Mouse (Mus musculus) limb, embryonic 15.5 days (tissue): ENCODE data around the gene Zp2. TPM values are rescaled to one million over a fixed set of nuclear protein-coding genes. Genes with fewer than 3 reads are reported as not detected.

Experiments
- ATAC-seq: fragments of 200-750 bp; cut with Nextera tagmentation; 2 replicates; pipeline ENCODE4 v1.8.0; 2017; ENCODE audit warnings: low read depth, moderate TSS enrichment; ENCODE audit not compliant: insufficient number of reproducible peaks, low FRiP score, low TSS enrichment
- H3K27ac ChIP-seq: fragments of 300-500 bp; sonication (generic); 2 replicates; pipeline ENCODE4 v1.5.1; 2015; ENCODE audit warnings: moderate library complexity, mild to moderate bottlenecking, inconsistent platforms
- H3K27me3 ChIP-seq: fragments of 300-500 bp; sonication (generic); 2 replicates; pipeline ENCODE4 v1.6.1; 2015; ENCODE audit warnings: inconsistent platforms
- H3K36me3 ChIP-seq: fragments of 300-500 bp; sonication (generic); 2 replicates; pipeline ENCODE4 v1.6.1; 2015; ENCODE audit warnings: inconsistent platforms
- H3K4me1 ChIP-seq: fragments of 300-500 bp; sonication (generic); 2 replicates; pipeline ENCODE4 v1.6.1; 2015; ENCODE audit warnings: inconsistent platforms
- H3K4me2 ChIP-seq: fragments of 300-500 bp; sonication (generic); 2 replicates; pipeline ENCODE4 v1.6.1; 2015; ENCODE audit warnings: mild to moderate bottlenecking, inconsistent platforms
- H3K4me3 ChIP-seq: fragments of 300-500 bp; sonication (generic); 2 replicates; pipeline ENCODE4 v1.5.1; 2015; ENCODE audit warnings: mild to moderate bottlenecking, inconsistent platforms
- H3K9ac ChIP-seq: fragments of 300-500 bp; sonication (generic); 2 replicates; pipeline ENCODE4 v1.6.1; 2015; ENCODE audit warnings: inconsistent platforms
- H3K9me3 ChIP-seq: fragments of 300-500 bp; sonication (generic); 2 replicates; pipeline ENCODE4 v1.6.1; 2016; ENCODE audit warnings: inconsistent platforms
- WGBS: fragments of 180-500 bp; shearing (Covaris S2); methylation state at CpG from one replicate; pipeline ENCODE4 v1.1.7; 2015; 5-methylcytosine and 5-hydroxymethylcytosine counted together
- polyA plus RNA-seq: library from polyadenylated mRNA; unstranded; fragments of >200 nt; fragmentation: Nextera tagmentation; extraction: Ambion mirVana; gene quantifications from 2 replicates; pipeline ENCODE4 v1.2.1, GENCODE M21; 2015

The Zp2 gene
- polyA plus RNA-seq, 1 experiment from 2014 or later, result 0.51 TPM

- Histone ChIP-seq H3K4me2 (no peak overlapping the region), H3K27me3 (no peaks in the 10 kb centered on the region), H3K9ac (no peak overlapping the region), H3K4me1 (peaks cover 9% of the 10 kb centered on the region), H3K27ac (no peak overlapping the region), H3K4me3 (no peak overlapping the region), H3K9me3 (no peaks in the 10 kb centered on the region), H3K36me3 (no peaks in the 10 kb centered on the region)
- peak; percentile 65 for ATAC-seq
- WGBS, result 24% methylated on average over 4 of the region's 4 CpGs
Measured at GRCm38 (mm10) chr7:120127686-120128059, 17.4 kb downstream of the Zp2 start.

DNA sequence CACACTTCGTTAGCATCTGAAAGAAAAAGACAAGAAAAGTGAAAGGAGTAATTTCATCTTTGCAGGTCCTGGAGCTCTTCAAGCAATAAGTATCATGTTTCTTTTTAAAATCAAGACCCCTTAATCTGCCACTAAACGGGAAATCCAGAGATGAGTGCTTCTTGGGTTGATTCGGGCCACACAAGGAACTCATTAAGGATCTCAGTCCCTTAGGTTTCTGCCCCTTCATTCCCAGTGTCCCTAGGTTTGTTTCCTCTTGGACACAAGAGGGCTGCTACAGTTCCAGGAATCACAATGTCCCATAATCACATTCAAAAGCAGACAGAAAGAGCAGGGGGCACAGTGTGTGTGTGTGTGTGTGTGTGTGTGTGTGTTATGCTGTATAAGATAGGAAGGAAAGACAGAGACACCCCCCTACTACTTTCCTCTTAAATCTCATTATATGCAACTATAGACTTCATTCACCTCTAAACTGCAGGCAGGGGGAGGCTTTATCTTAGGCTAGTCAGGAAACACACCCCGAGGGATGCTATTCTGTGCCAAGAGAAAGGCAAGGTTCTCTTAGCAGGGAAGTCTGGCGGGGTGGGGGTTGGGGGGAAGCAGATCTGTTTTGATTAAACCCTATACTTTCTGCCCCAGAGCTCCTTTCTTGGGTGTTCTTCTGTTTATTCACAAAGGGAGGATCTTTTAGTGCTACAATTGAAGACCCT, 18.0 kb downstream of the Zp2 start:
- 13% methylated on average over 5 of the region's 5 CpGs for WGBS
- peak overlapping the region; percentile 13; the same call in 1 of the 2 replicates for H3K27ac ChIP-seq
- H3K4me3 ChIP-seq, result no peak overlapping the region
- no peaks in the 10 kb centered on the region for H3K9me3 ChIP-seq
- no peak overlapping the region for H3K9ac ChIP-seq
- ATAC-seq, result peak; percentile 40; the same call in 1 of the 2 replicates
- H3K27me3 ChIP-seq, result no peaks in the 10 kb centered on the region
- peaks cover 9% of the 10 kb centered on the region for H3K4me1 ChIP-seq
- no peak overlapping the region for H3K4me2 ChIP-seq
- H3K36me3 ChIP-seq, result no peaks in the 10 kb centered on the region

- Histone ChIP-seq H3K9ac (no peak overlapping the region), H3K4me3 (no peak overlapping the region), H3K36me3 (peaks cover 5% of the 10 kb centered on the region; the same call in 1 of the 2 replicates), H3K4me2 (no peak overlapping the region), H3K9me3 (no peaks in the 10 kb centered on the region), H3K27me3 (no peaks in the 10 kb centered on the region), H3K4me1 (peaks cover 9% of the 10 kb centered on the region), H3K27ac (peak overlapping the region; percentile 27; the same call in 1 of the 2 replicates)
- 0% methylated on average over 3 of the region's 3 CpGs for WGBS
- ATAC-seq, result no peak
Measured at GRCm38 (mm10) chr7:120124844-120125243, 20.2 kb downstream of the Zp2 start.

- H3K27me3 ChIP-seq, result no peaks in the 10 kb centered on the region
- H3K4me3 ChIP-seq, result no peak overlapping the region
- H3K9ac ChIP-seq, result no peak overlapping the region
- no peak for ATAC-seq
- 86% methylated on average over 4 of the region's 4 CpGs for WGBS
- no peak overlapping the region for H3K27ac ChIP-seq
- peaks cover 9% of the 10 kb centered on the region for H3K4me1 ChIP-seq
- H3K9me3 ChIP-seq, result no peaks in the 10 kb centered on the region
- H3K4me2 ChIP-seq, result no peak overlapping the region
- H3K36me3 ChIP-seq, result peaks cover 8% of the 10 kb centered on the region; the same call in 1 of the 2 replicates
Measured at GRCm38 (mm10) chr7:120123776-120124175, 21.3 kb downstream of the Zp2 start.

DNA sequence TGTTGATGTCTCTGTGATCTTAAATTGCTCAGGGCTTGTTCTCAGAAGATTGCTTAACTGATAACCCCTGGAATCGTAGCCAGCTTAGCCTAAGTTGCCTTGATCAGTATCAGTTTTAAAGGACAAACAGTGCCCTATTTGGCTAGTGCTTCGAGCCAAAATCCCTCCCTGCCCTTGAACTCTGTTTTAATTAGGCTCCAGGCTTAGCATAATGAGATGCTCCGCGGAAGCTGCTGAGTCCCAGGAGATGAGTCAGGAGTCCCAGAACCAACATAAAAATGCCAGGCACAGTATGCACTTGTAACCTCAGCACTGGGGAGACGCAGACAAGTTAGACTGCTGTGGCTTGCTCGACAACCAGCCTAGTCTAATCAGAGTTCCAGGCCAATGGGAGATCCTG, 27.6 kb downstream of the Zp2 start:
- no peak for ATAC-seq
- Histone ChIP-seq H3K4me2 (no peak overlapping the region), H3K9me3 (no peaks in the 10 kb centered on the region), H3K4me1 (peaks cover 6% of the 10 kb centered on the region; the same call in 1 of the 2 replicates), H3K4me3 (no peak overlapping the region), H3K27ac (no peak overlapping the region), H3K27me3 (no peaks in the 10 kb centered on the region), H3K9ac (no peak overlapping the region), H3K36me3 (peaks cover 10% of the 10 kb centered on the region; the same call in 1 of the 2 replicates)
- 30% methylated on average over 6 of the region's 6 CpGs for WGBS

- WGBS, result 64% methylated on average over 5 of the region's 5 CpGs
- H3K4me2 ChIP-seq, result no peak overlapping the region
- H3K9me3 ChIP-seq, result no peaks in the 10 kb centered on the region
- H3K4me3 ChIP-seq, result no peak overlapping the region
- H3K36me3 ChIP-seq, result peaks cover 10% of the 10 kb centered on the region; the same call in 1 of the 2 replicates
- H3K27ac ChIP-seq, result no peak overlapping the region
- H3K9ac ChIP-seq, result no peak overlapping the region
- peaks cover 6% of the 10 kb centered on the region; the same call in 1 of the 2 replicates for H3K4me1 ChIP-seq
- no peaks in the 10 kb centered on the region for H3K27me3 ChIP-seq
- no peak for ATAC-seq
Measured at GRCm38 (mm10) chr7:120116976-120117375, 28.1 kb downstream of the Zp2 start.

DNA sequence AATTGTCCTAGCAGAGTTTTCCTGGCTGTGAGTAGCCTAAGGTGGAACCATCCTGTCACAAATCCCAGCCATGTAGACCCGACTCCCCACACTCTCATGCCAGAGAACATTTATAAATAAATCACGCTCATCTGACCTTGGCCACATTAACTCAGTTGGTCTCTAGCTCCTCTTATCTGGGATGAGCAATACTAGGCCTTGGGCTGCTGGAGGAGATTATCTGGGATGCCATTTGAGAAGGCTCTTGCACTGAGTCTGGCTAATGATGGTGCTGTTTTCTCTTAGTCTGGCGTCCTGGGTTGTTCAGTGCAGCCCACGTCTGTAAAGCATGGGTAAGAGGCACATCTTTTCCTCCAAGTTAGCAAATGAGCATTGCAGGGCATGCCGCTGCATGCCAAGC, 35.4 kb downstream of the Zp2 start:
- WGBS, result 74% methylated on average over 5 of the region's 5 CpGs
- H3K9ac ChIP-seq, result no peak overlapping the region
- H3K9me3 ChIP-seq, result no peaks in the 10 kb centered on the region
- H3K27ac ChIP-seq, result no peak overlapping the region
- peaks cover 7% of the 10 kb centered on the region; the same call in 1 of the 2 replicates for H3K36me3 ChIP-seq
- H3K27me3 ChIP-seq, result no peaks in the 10 kb centered on the region
- H3K4me2 ChIP-seq, result no peak overlapping the region
- no peak overlapping the region for H3K4me3 ChIP-seq
- no peak for ATAC-seq
- H3K4me1 ChIP-seq, result no peaks in the 10 kb centered on the region

DNA sequence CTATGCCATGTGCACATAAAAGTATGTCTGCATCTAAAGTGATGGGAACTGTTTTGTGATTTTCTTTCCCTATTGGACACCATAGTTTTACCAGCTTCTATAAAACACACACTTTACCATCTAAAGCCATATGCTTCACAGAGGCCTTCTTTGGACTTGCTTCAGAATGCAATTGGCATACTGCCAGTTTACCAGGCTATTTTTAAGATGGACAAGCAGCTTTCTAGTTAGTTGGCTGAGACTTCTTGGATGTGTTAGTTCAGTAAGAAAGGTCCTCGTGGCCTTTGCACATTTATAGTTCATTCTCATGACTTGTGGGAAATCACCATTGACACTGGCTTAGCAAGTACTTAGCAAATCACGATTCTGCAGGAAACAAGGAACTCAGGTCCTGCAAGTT, 38.7 kb downstream of the Zp2 start:
- 39% methylated on average over 2 of the region's 2 CpGs for WGBS
- H3K4me2 ChIP-seq, result no peak overlapping the region
- no peak overlapping the region for H3K4me3 ChIP-seq
- H3K27ac ChIP-seq, result no peak overlapping the region
- no peak for ATAC-seq
- no peaks in the 10 kb centered on the region for H3K27me3 ChIP-seq
- H3K36me3 ChIP-seq, result peaks cover 7% of the 10 kb centered on the region; the same call in 1 of the 2 replicates
- no peaks in the 10 kb centered on the region for H3K9me3 ChIP-seq
- peaks cover 13% of the 10 kb centered on the region for H3K4me1 ChIP-seq
- H3K9ac ChIP-seq, result no peak overlapping the region

- H3K36me3 ChIP-seq, result peaks cover 7% of the 10 kb centered on the region; the same call in 1 of the 2 replicates
- no peak overlapping the region for H3K4me2 ChIP-seq
- H3K9me3 ChIP-seq, result no peaks in the 10 kb centered on the region
- H3K27me3 ChIP-seq, result no peaks in the 10 kb centered on the region
- WGBS, result 73% methylated on average over 3 of the region's 3 CpGs
- no peak overlapping the region for H3K9ac ChIP-seq
- H3K4me3 ChIP-seq, result no peak overlapping the region
- no peak for ATAC-seq
- no peak overlapping the region for H3K27ac ChIP-seq
- H3K4me1 ChIP-seq, result peaks cover 13% of the 10 kb centered on the region
Measured at GRCm38 (mm10) chr7:120104975-120105374, 40.1 kb downstream of the Zp2 start.

DNA sequence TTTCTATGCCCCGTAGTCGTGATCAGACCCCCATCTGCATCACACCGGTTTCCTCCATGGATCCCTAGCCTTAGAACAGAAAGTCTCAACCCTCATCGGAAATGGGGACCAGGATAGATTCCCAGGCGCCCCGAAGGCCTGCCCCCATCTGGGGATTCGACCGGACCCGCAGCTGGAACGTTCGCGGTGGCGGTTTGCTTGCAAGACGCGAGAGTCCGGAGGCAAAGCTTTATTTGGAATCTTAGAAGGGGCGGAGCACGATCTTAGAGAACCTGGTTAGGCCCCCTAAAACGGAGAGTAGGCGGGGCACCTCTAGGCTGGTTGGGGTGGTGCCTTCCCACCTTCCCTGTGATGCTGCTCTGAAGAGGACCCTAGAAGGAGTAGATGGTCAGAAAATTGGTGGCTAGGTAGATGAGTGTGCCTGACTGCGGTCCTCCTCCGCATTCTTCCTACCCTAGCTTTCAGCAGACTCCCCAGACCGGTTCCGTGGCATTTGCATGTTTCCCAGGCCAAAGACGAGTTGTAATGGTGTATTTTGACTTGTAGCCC, 42.0 kb downstream of the Zp2 start:
- peak overlapping the region; percentile 66 for H3K4me3 ChIP-seq
- WGBS, result 2% methylated on average over 25 of the region's 25 CpGs
- no peaks in the 10 kb centered on the region for H3K9me3 ChIP-seq
- no peak for ATAC-seq
- H3K27me3 ChIP-seq, result no peaks in the 10 kb centered on the region
- peak overlapping the region; percentile 90 for H3K4me2 ChIP-seq
- H3K4me1 ChIP-seq, result peaks cover 13% of the 10 kb centered on the region
- peak overlapping the region; percentile 62 for H3K9ac ChIP-seq
- H3K27ac ChIP-seq, result no peak overlapping the region
- 0 out of 2 replicates have a peak, but pooled peaks cover 2% of the 10 kb centered on the region for H3K36me3 ChIP-seq

DNA sequence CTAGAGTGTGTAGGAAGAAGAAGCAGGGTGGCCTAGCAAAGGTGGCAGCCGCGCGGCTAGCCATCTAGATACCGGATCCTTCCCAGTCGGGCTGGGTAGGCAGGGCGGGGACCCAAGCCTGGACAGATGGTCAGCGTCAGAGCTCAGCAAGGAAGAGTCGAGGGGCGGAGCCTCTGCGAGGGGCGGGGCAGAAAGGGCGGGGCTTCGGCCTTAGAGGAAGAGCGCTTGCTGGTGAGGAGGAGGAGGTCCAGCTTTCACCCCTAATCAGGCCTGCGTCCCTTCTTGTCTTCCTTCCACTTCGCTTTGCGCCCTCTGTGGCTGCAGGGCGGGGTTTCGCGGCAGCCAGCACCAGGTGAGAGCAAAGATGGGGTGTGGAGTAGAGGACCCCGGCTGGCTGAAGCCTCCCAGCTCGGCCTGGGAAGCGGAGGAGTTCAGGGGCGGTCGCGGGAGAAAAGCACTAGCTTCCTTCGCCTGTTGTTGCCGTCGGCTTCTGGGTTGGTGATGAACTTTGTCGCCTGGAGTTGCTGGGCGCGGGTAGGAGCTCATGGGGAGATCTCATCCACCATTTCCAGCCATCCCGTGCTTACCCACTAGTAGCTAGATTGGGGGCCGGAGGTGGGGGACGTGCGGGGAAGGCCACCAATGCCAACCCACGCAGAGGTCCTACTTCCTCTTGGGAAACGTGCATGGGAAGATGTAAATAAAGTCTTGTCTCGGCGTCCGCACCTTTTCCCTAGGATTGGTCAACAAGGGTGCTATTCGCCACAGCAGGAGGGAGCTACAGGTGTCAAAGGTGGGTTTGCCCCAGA, 42.7 kb downstream of the Zp2 start, which contains the start of gene Tmem159:
TSS of gene Tmem159 (plus strand) at position 190 of the 809 bp plus-strand sequence.
- peak within 1 kb of the TSS; percentile 62 for H3K9ac ChIP-seq
- WGBS, result under 1% methylated on average over 41 of the region's 42 CpGs
- peak; percentile 88 for ATAC-seq

More for the DNA sequence above, 42.7 kb downstream of the Zp2 start, which contains the start of gene Tmem159:
- Histone ChIP-seq H3K27ac (peak within 1 kb of the TSS; percentile 50), H3K36me3 (no peaks in the 10 kb centered on the region), H3K9me3 (no peaks in the 10 kb centered on the region), H3K4me3 (peak within 1 kb of the TSS; percentile 66), H3K4me1 (peaks cover 13% of the 10 kb centered on the region), H3K4me2 (peak within 1 kb of the TSS; percentile 90), H3K27me3 (no peaks in the 10 kb centered on the region)
